Mouse (Mus musculus): ENCODE results near the gene Mcm6.

DNA sequence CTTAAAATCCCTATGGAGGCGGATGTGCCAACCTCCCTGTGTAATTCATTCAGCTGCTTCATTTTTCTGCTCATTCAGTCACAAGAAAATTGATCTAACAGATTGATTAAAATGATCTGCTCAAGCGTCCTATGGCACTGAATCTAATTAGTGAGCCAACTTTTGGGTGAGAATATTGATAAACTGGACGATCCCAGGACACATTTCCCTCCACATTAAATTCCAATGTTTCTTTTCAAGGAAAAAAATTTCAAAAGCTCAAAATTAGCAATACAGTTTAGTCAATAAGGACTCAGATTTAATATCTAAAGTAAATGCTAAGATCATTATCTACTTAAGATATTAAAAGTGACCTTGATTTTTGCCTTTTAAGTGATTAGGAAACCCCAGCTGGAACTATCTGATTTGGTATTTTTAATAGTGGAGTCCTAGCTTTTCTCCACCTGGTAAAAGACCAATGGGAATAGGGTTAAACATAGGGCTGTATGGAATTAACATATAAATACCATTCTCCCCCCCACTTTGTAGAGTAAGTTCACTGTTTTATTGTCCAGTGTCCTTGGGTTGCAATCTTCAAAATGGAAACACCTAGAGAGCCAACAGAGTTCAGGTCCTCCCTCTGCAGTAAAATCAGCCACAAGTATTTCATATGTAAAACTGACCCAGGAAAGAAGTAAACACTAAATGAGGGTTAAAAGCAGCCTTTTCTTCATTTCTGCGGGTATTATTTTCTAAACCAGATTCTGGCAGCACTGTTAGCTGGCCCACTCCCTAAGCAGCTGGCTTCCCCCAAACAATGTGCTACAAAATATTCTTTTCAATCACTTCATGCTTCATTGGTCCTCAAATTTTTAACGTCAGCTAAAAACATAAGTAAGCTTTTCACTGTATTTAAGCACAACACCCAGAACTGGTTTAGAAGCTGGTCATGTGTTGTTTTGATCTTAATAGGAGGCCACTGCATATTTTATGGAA lies 40.8 kb upstream of the Mcm6 start:
- TF ChIP-seq POLR2A (IDR thresholded peaks at IDR 0.05; ENCODE audit: extremely low read depth, insufficient read depth, low read length) = no peak
- no peak for TF ChIP-seq CTCF (IDR thresholded peaks at IDR 0.05; ENCODE audit: low read depth, low read length)

All from liver, adult 2 months (tissue).